Mouse (Mus musculus) gastrocnemius, postnatal 25 days (tissue): ENCODE measurements around the gene Slc7a4. TPM values are rescaled to one million over a fixed set of nuclear protein-coding genes. Genes with fewer than 3 reads are reported as not detected.
A peak's percentile ranks its signal among the peaks of the same experiment; 100 is the strongest.
"Not testable (repeated sequence)": the region's sequence is repeated elsewhere in the genome, so short reads cannot be mapped to it uniquely, and the experiment has no call there.

Experiments
- DNase-seq: peaks from one replicate; pipeline ENCODE4 v3.0.0; 2022
- long read RNA-seq, 2 experiments: library from polyadenylated mRNA; stranded (forward); transcript quantifications; one replicate each; pipeline ENCODE4 v2.0.0; 2021
- total RNA-seq, 2 experiments: library from RNA; stranded (reverse); gene quantifications; 1 replicate in 1 of 2; 2 replicates in 1 of 2; pipeline ENCODE4 v1.2.3; 2021

The Slc7a4 gene
- under 1 TPM; 0.32 to 0.36 TPM for total RNA-seq
- long read RNA-seq, experiment 1, partial matches to known transcripts, result 1 of 1 reads
- long read RNA-seq, experiment 1, other reads (novel, unspliced or antisense), result 0 of 1 reads
- long read RNA-seq, experiment 2, partial matches to known transcripts, result 0 of 1 reads
- long read RNA-seq, experiment 2, other reads (novel, unspliced or antisense), result 0 of 1 reads

- no peak for DNase-seq
Measured at GRCm38 (mm10) chr16:17583064-17583463, at the start of gene Slc7a4. Slc7a4 (minus strand) TSS chr16:17583214.

GRCm38 (mm10) chr16:17632580-17632979 lies 49.6 kb upstream of the Slc7a4 start:
- no peak for DNase-seq

- no peak for DNase-seq
Measured at GRCm38 (mm10) chr16:17626269-17626555, 43.2 kb upstream of the Slc7a4 start.

- DNase-seq, result no peak
Measured at GRCm38 (mm10) chr16:17625488-17626268, 42.7 kb upstream of the Slc7a4 start.

- DNase-seq, result no peak
Measured at GRCm38 (mm10) chr16:17621936-17622335, 38.9 kb upstream of the Slc7a4 start.

- peak; percentile 79 for DNase-seq
Measured at GRCm38 (mm10) chr16:17619198-17620105, 36.4 kb upstream of the Slc7a4 start, which contains the start of gene Smpd4. Smpd4 (plus strand) TSS chr16:17619354.

- no peak for DNase-seq
Measured at GRCm38 (mm10) chr16:17617922-17618565, 35.0 kb upstream of the Slc7a4 start.

GRCm38 (mm10) chr16:17616212-17616611 lies 33.2 kb upstream of the Slc7a4 start:
- no peak for DNase-seq

- not testable (repeated sequence) for DNase-seq
Measured at GRCm38 (mm10) chr16:17614740-17615139, 31.7 kb upstream of the Slc7a4 start.

- no peak for DNase-seq
Measured at GRCm38 (mm10) chr16:17611383-17611782, 28.4 kb upstream of the Slc7a4 start.

GRCm38 (mm10) chr16:17605684-17606083 lies 22.7 kb upstream of the Slc7a4 start:
- DNase-seq, result no peak

GRCm38 (mm10) chr16:17604941-17605340 lies 21.9 kb upstream of the Slc7a4 start:
- DNase-seq, result no peak

GRCm38 (mm10) chr16:17600944-17601562 lies 18.0 kb upstream of the Slc7a4 start:
- no peak for DNase-seq

- DNase-seq, result no peak
Measured at GRCm38 (mm10) chr16:17590731-17591130, 7.7 kb upstream of the Slc7a4 start.

GRCm38 (mm10) chr16:17584555-17584954 lies 1.5 kb upstream of the Slc7a4 start:
- no peak for DNase-seq

- no peak for DNase-seq
Measured at GRCm38 (mm10) chr16:17576825-17577215, 6.2 kb downstream of the Slc7a4 start.

- DNase-seq, result peak; percentile 24
Measured at GRCm38 (mm10) chr16:17575870-17576824, 6.9 kb downstream of the Slc7a4 start.

GRCm38 (mm10) chr16:17566186-17566585 lies 16.8 kb downstream of the Slc7a4 start:
- DNase-seq, result no peak

GRCm38 (mm10) chr16:17564771-17565170 lies 18.2 kb downstream of the Slc7a4 start:
- no peak for DNase-seq

- no peak for DNase-seq
Measured at GRCm38 (mm10) chr16:17564221-17564620, 18.8 kb downstream of the Slc7a4 start.

GRCm38 (mm10) chr16:17563580-17563979 lies 19.4 kb downstream of the Slc7a4 start:
- DNase-seq, result no peak
